Mouse (Mus musculus) naive thymus-derived CD4-positive, alpha-beta T cell, adult 2 months (primary cell): ENCODE data around the gene Clec16a.

ENCODE experiments used
- DNase-seq: peaks from one replicate; pipeline ENCODE4 v3.0.0-alpha.2; 2011; ENCODE audit warnings: low read depth

The Clec16a gene

GRCm38 (mm10) chr16:10683193-10684000 lies 138.3 kb downstream of the Clec16a start:
- DNase-seq: peak; percentile 64

GRCm38 (mm10) chr16:10689748-10690318 lies 144.7 kb downstream of the Clec16a start:
- DNase-seq: peak; percentile 70

GRCm38 (mm10) chr16:10690442-10690841 lies 145.3 kb downstream of the Clec16a start:
- DNase-seq: peak; percentile 57

- DNase-seq: no peak
Measured at GRCm38 (mm10) chr16:10691705-10692104, 146.6 kb downstream of the Clec16a start.

- no peak for DNase-seq
Measured at GRCm38 (mm10) chr16:10692848-10693247, 147.7 kb downstream of the Clec16a start.

- no peak for DNase-seq
Measured at GRCm38 (mm10) chr16:10693424-10693823, 148.3 kb downstream of the Clec16a start.

- DNase-seq: peak; percentile 57
Measured at GRCm38 (mm10) chr16:10694414-10694851, 149.3 kb downstream of the Clec16a start.

- no peak for DNase-seq
Measured at GRCm38 (mm10) chr16:10697861-10698659, 152.9 kb downstream of the Clec16a start.

- no peak for DNase-seq
Measured at GRCm38 (mm10) chr16:10699316-10699715, 154.2 kb downstream of the Clec16a start.

- DNase-seq: no peak
Measured at GRCm38 (mm10) chr16:10700160-10700559, 155.0 kb downstream of the Clec16a start.

- no peak for DNase-seq
Measured at GRCm38 (mm10) chr16:10702399-10702798, 157.3 kb downstream of the Clec16a start.

- no peak for DNase-seq
Measured at GRCm38 (mm10) chr16:10703932-10704331, 158.8 kb downstream of the Clec16a start.

- no peak for DNase-seq
Measured at GRCm38 (mm10) chr16:10705396-10705795, 160.3 kb downstream of the Clec16a start.

- DNase-seq: no peak
Measured at GRCm38 (mm10) chr16:10711524-10711923, 166.4 kb downstream of the Clec16a start.

GRCm38 (mm10) chr16:10713041-10713440 lies 167.9 kb downstream of the Clec16a start:
- no peak for DNase-seq

- no peak for DNase-seq
Measured at GRCm38 (mm10) chr16:10713441-10714239, 168.5 kb downstream of the Clec16a start.

GRCm38 (mm10) chr16:10715211-10715610 lies 170.1 kb downstream of the Clec16a start:
- DNase-seq: no peak

- DNase-seq: no peak
Measured at GRCm38 (mm10) chr16:10715632-10716031, 170.5 kb downstream of the Clec16a start.

GRCm38 (mm10) chr16:10716696-10717095 lies 171.6 kb downstream of the Clec16a start:
- no peak for DNase-seq

GRCm38 (mm10) chr16:10719971-10720370 lies 174.8 kb downstream of the Clec16a start:
- no peak for DNase-seq

GRCm38 (mm10) chr16:10722882-10723544 lies 177.9 kb downstream of the Clec16a start:
- DNase-seq: peak; percentile 58
